Mouse (Mus musculus) brain, embryonic 14.5 days (tissue): ENCODE results near the gene Hnrnpm.

Experiments used
- CTCF ChIP-seq: fragments of 200-500 bp; IDR thresholded peaks from 2 replicates; pipeline ENCODE4 v1.5.1; 2012; ENCODE audit warnings: inconsistent platforms, mild to moderate bottlenecking, moderate library complexity, borderline replicate concordance; ENCODE audit not compliant: insufficient read depth, insufficient read length; ENCODE audit errors: extremely low read depth
- POLR2A ChIP-seq: fragments of 200-500 bp; IDR thresholded peaks from 2 replicates; pipeline ENCODE4 v1.6.1; 2012; ENCODE audit warnings: mild to moderate bottlenecking, inconsistent platforms, borderline replicate concordance; ENCODE audit not compliant: poor library complexity, insufficient read depth, insufficient read length, severe bottlenecking; ENCODE audit errors: extremely low read depth

GRCm38 (mm10) chr17:33627281-33627680 is 59.4 kb downstream of the Hnrnpm start:
- TF ChIP-seq CTCF (no peak), POLR2A (no peak)
